Mouse (Mus musculus) gastrocnemius, postnatal 10 days (tissue): Measurements from ENCODE around the gene Hkdc1. TPM values are rescaled to one million over a fixed set of nuclear protein-coding genes. Genes with fewer than 3 reads are reported as not detected.

ENCODE experiments used
- total RNA-seq, 2 experiments: library from RNA; stranded (reverse); gene quantifications; 2 replicates each; pipeline ENCODE4 v1.2.3; 2021

Hkdc1 gene
- total RNA-seq, 2 experiments from 2014 or later = 0.12 to 0.45 TPM

Other genes with a start within 250 kb of the Hkdc1 start
- gene Tspan15, start 191.2 kb downstream of the Hkdc1 start, total RNA-seq = 10 to 100 TPM; 16.4 to 19.3 TPM
- gene Tacr2, start 170.1 kb downstream of the Hkdc1 start, total RNA-seq = not detected
- 10 to 100 TPM; 17.8 to 22.5 TPM for gene Hk1, start 42.6 kb downstream of the Hkdc1 start, total RNA-seq
- gene 4930507D05Rik, start 27.0 kb upstream of the Hkdc1 start, total RNA-seq = under 1 TPM in 1 of 2 experiments, not detected in 1; 0.16 TPM
- gene Supv3l1, start 27.2 kb upstream of the Hkdc1 start, total RNA-seq = 10 to 100 TPM; 16.7 to 23.9 TPM
- gene Vps26a, start 64.3 kb upstream of the Hkdc1 start, total RNA-seq = 10 to 100 TPM; 29.1 to 30.1 TPM
- gene Srgn, start 105.0 kb upstream of the Hkdc1 start, total RNA-seq = 10 to 100 TPM; 11.2 to 17.2 TPM
- gene Kif1bp, start 156.0 kb upstream of the Hkdc1 start, total RNA-seq = 10 to 100 TPM; 20.9 to 23.5 TPM
- gene Ddx21, start 179.8 kb upstream of the Hkdc1 start, total RNA-seq = 10 to 100 TPM; 32.1 to 37.8 TPM
- 10 to 100 TPM; 69.5 to 75.6 TPM for gene Ddx50, start 228.7 kb upstream of the Hkdc1 start, total RNA-seq